Mouse (Mus musculus) MEL (cell line): ENCODE measurements around the gene Ebf3. TPM values are rescaled to one million over a fixed set of nuclear protein-coding genes. Genes with fewer than 3 reads are reported as not detected.

Experiments used
- DNase-seq: peaks from one replicate; pipeline ENCODE4 v3.0.0; 2011; ENCODE audit warnings: low read depth, low spot score
- H3K27ac ChIP-seq: 2 replicates; pipeline ENCODE4 v1.5.1; 2012; ENCODE audit warnings: low read depth, mild to moderate bottlenecking, control low read depth, low read length, moderate library complexity; ENCODE audit not compliant: control insufficient read depth
- H3K27me3 ChIP-seq, 2 experiments: fragments of 150-350 bp in 1 of 2; sonication (generic) in 1 of 2; 2 replicates each; pipeline ENCODE4 v1.6.1; 2012; ENCODE audit warnings: low read length in 2 of 2, mild to moderate bottlenecking in 2 of 2, improper control_type of control experiment in 1 of 2, moderate library complexity in 1 of 2; ENCODE audit not compliant: insufficient read depth in 2 of 2, control insufficient read depth in 1 of 2
- H3K36me3 ChIP-seq, 2 experiments: 2 replicates each; pipeline ENCODE4 v1.6.1; 2012 to 2014; ENCODE audit warnings: low read length in 2 of 2, improper control_type of control experiment in 1 of 2, inconsistent platforms in 1 of 2, mild to moderate bottlenecking in 1 of 2; ENCODE audit not compliant: insufficient read depth in 2 of 2, control insufficient read depth in 1 of 2
- H3K4me1 ChIP-seq, 2 experiments: fragments of 150-350 bp in 1 of 2; sonication (generic) in 1 of 2; 2 replicates each; pipeline ENCODE4 v1.6.1; 2012; ENCODE audit warnings: low read length in 2 of 2, improper control_type of control experiment in 1 of 2, mild to moderate bottlenecking in 1 of 2; ENCODE audit not compliant: insufficient read depth in 2 of 2, control insufficient read depth in 1 of 2
- H3K4me3 ChIP-seq, 2 experiments: fragments of 150-350 bp in 1 of 2; sonication (generic) in 1 of 2; 2 replicates each; pipeline ENCODE4 v1.5.1; 2012; ENCODE audit warnings: low read depth in 2 of 2, low read length in 2 of 2, mild to moderate bottlenecking in 2 of 2, moderate library complexity in 2 of 2, control low read depth in 1 of 2, improper control_type of control experiment in 1 of 2; ENCODE audit not compliant: control insufficient read depth in 1 of 2, insufficient read depth in 1 of 2
- H3K79me2 ChIP-seq: 2 replicates; pipeline ENCODE4 v1.6.1; 2012; ENCODE audit warnings: mild to moderate bottlenecking, low read length, moderate library complexity; ENCODE audit not compliant: control insufficient read depth, poor library complexity, insufficient read depth
- H3K9ac ChIP-seq: 2 replicates; pipeline ENCODE4 v1.6.1; 2012; ENCODE audit warnings: low read depth, mild to moderate bottlenecking, control low read depth, low read length, moderate library complexity; ENCODE audit not compliant: control insufficient read depth, poor library complexity, severe bottlenecking
- H3K9me3 ChIP-seq: fragments of 150-350 bp; sonication (generic); replicated peaks from 2 replicates; pipeline ENCODE4 v1.6.1; 2012; ENCODE audit warnings: mild to moderate bottlenecking, low read length, improper control_type of control experiment, moderate library complexity; ENCODE audit not compliant: insufficient read depth
- BHLHE40 ChIP-seq: IDR thresholded peaks from 2 replicates; pipeline ENCODE4 v1.6.1; 2012; ENCODE audit warnings: low read depth, mild to moderate bottlenecking, inconsistent platforms, low read length, improper control_type of control experiment, borderline replicate concordance
- CHD1 ChIP-seq: IDR thresholded peaks from 2 replicates; pipeline ENCODE4 v1.6.1; 2012; ENCODE audit warnings: low read depth, mild to moderate bottlenecking, inconsistent platforms, low read length, improper control_type of control experiment
- CTCF ChIP-seq, 3 experiments: IDR thresholded peaks in 2 of 3; conservative IDR thresholded peaks in 1 of 3; 2 replicates each; pipeline ENCODE4 v1.5.1; 2011 to 2012; ENCODE audit warnings: low read length in 3 of 3, low read depth in 2 of 3, mild to moderate bottlenecking in 2 of 3, improper control_type of control experiment in 1 of 3, inconsistent platforms in 1 of 3, mixed read lengths in 1 of 3, moderate library complexity in 1 of 3; ENCODE audit not compliant: control insufficient read depth in 1 of 3, insufficient read depth in 1 of 3, poor library complexity in 1 of 3, severe bottlenecking in 1 of 3
- E2F4 ChIP-seq: IDR thresholded peaks from 2 replicates; pipeline ENCODE4 v1.6.1; 2011; ENCODE audit warnings: low read depth, low read length, improper control_type of control experiment, borderline replicate concordance
- ELF1 ChIP-seq: IDR thresholded peaks from 2 replicates; pipeline ENCODE4 v1.6.1; 2014; ENCODE audit warnings: low read depth, mild to moderate bottlenecking, inconsistent platforms, low read length, improper control_type of control experiment, moderate library complexity
- EP300 ChIP-seq, 2 experiments: IDR thresholded peaks; 2 replicates each; pipeline ENCODE4 v1.6.1; 2011; ENCODE audit warnings: improper control_type of control experiment in 2 of 2, low read length in 2 of 2, low read depth in 1 of 2, mild to moderate bottlenecking in 1 of 2
- JUND ChIP-seq: IDR thresholded peaks from 2 replicates; pipeline ENCODE4 v1.6.1; 2011; ENCODE audit warnings: low read depth, mild to moderate bottlenecking, improper control_type of control experiment, low read length
- KAT2A ChIP-seq: conservative IDR thresholded peaks from 2 replicates; pipeline ENCODE4 v1.6.1; 2012; ENCODE audit warnings: low read depth, low read length, improper control_type of control experiment, inconsistent platforms
- MAFK ChIP-seq: IDR thresholded peaks from 2 replicates; pipeline ENCODE4 v1.6.1; 2011; ENCODE audit warnings: low read depth, mild to moderate bottlenecking, low read length, improper control_type of control experiment, borderline replicate concordance
- MAX ChIP-seq: IDR thresholded peaks from 2 replicates; pipeline ENCODE4 v1.6.1; 2011; ENCODE audit warnings: low read length, improper control_type of control experiment
- MYC ChIP-seq: IDR thresholded peaks from 2 replicates; pipeline ENCODE4 v1.6.1; 2011; ENCODE audit warnings: low read depth, mild to moderate bottlenecking, low read length, improper control_type of control experiment, moderate library complexity
- NRF1 ChIP-seq: IDR thresholded peaks from 2 replicates; pipeline ENCODE4 v1.6.1; 2014; ENCODE audit warnings: low read depth, mild to moderate bottlenecking, inconsistent platforms, low read length, improper control_type of control experiment, moderate library complexity; ENCODE audit not compliant: poor library complexity, insufficient read depth, severe bottlenecking
- POLR2A ChIP-seq, 2 experiments: IDR thresholded peaks; 2 replicates each; pipeline ENCODE4 v1.6.1; 2011 to 2012; ENCODE audit warnings: low read length in 2 of 2, mild to moderate bottlenecking in 2 of 2, control low read depth in 1 of 2, improper control_type of control experiment in 1 of 2, low read depth in 1 of 2, moderate library complexity in 1 of 2; ENCODE audit not compliant: control insufficient read depth in 1 of 2, insufficient read depth in 1 of 2, poor library complexity in 1 of 2
- POLR2AphosphoS2 ChIP-seq: IDR thresholded peaks from 2 replicates; pipeline ENCODE4 v1.6.1; 2011; ENCODE audit warnings: low read length, improper control_type of control experiment
- SIN3A ChIP-seq: IDR thresholded peaks from 2 replicates; pipeline ENCODE4 v1.6.1; 2012; ENCODE audit warnings: low read length, improper control_type of control experiment, inconsistent platforms
- TAL1 ChIP-seq: IDR thresholded peaks from 2 replicates; pipeline ENCODE4 v1.6.1; 2012; ENCODE audit warnings: mild to moderate bottlenecking, inconsistent platforms, low read length, moderate library complexity, mixed read lengths
- TBP ChIP-seq: IDR thresholded peaks from 2 replicates; pipeline ENCODE4 v1.8.0; 2011; ENCODE audit warnings: low read depth, low read length, improper control_type of control experiment
- TCF12 ChIP-seq: IDR thresholded peaks from 2 replicates; pipeline ENCODE4 v1.6.1; 2014; ENCODE audit warnings: low read depth, mild to moderate bottlenecking, inconsistent platforms, low read length, improper control_type of control experiment, moderate library complexity
- UBTF ChIP-seq: IDR thresholded peaks from 2 replicates; pipeline ENCODE4 v1.6.1; 2012; ENCODE audit warnings: low read depth, mild to moderate bottlenecking, inconsistent platforms, low read length, improper control_type of control experiment, moderate library complexity, borderline replicate concordance; ENCODE audit not compliant: insufficient read depth
- ZMIZ1 ChIP-seq: IDR thresholded peaks from 2 replicates; pipeline ENCODE4 v1.6.1; 2012; ENCODE audit warnings: low read depth, mild to moderate bottlenecking, inconsistent platforms, low read length, improper control_type of control experiment, moderate library complexity
- polyA plus RNA-seq, 2 experiments: library from polyadenylated mRNA; stranded (reverse) in 1 of 2; unstranded in 1 of 2; fragments of >175 nt in 1 of 2; fragments of >200 nt in 1 of 2; gene quantifications; 2 replicates each; pipeline versions ENCODE4 v1.2.1 to v1.2.4; 2012; ENCODE audit warnings: low replicate concordance in 2 of 2, low read depth in 1 of 2; ENCODE audit not compliant: insufficient read length in 2 of 2, insufficient read depth in 1 of 2, missing spikeins in 1 of 2
- total RNA-seq: library from RNA; depleted of rRNA; stranded (reverse); fragments of 300-350 nt; gene quantifications from 2 replicates; pipeline ENCODE4 v1.2.3, GENCODE M21; 2012; rRNA removed

The Ebf3 gene
- total RNA-seq (not detected in 2 replicates), polyA plus RNA-seq (not detected)

DNA sequence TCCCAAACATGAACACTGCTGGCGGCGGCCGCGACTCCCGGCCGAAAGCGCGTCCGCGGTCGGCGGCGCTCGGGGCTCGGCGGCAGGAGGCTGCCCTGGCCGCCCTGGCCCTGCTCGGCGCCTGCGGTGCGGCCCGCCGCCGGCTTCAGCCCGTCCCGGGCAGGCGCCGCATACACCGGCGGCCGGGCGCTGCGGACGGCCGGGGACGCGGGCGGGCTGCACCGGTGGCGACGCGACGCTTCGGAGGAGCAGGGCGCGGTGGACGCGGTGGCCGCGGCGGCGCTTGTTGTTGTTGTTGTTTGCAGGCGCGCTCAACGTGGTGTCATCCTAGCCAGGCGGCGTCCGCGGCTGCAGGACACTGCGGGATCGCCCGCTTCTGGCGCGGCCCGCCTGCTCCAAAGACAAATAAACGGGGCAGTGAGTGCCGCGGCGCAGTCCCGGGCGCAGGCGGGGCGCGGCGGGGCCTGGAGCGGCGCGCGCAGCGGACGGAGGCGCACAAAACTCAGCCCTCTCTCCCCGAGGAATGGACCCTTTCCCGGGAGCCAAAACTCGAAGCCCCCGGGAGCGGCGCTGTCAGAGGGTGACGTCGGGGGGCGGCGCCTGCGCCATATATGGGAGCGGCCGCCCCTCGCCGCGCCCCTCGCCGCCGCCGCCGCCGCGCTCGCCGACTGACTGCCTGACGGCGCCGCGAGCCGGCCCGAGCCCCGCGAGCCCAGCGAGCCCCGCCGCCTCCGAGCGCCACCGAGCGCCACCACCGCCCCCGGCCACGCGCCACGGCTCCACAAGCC lies at the start of gene Ebf3:
TSS of gene Ebf3 (minus strand) at position 542 of the 788 bp plus-strand sequence.
- no peak for DNase-seq
- Histone ChIP-seq H3K9ac (no peak within 1 kb of the TSS), H3K4me1 (no peaks in the 10 kb centered on the region), H3K9me3 (no peaks in the 10 kb centered on the region), H3K27me3 (no peaks in the 10 kb centered on the region), H3K27ac (no peak within 1 kb of the TSS)
- no peak for TF ChIP-seq ELF1
- TF ChIP-seq CHD1: no peak
- TF ChIP-seq TBP: no peak
- no peak for TF ChIP-seq NRF1
- TF ChIP-seq POLR2AphosphoS2: no peak
- no peak for TF ChIP-seq CTCF (IDR thresholded peaks at IDR 0.05 in 2 of 3, conservative IDR thresholded peaks at IDR 0.05 in 1 of 3; ENCODE audit: control insufficient read depth in 1 of 3, insufficient read depth in 1 of 3, low read depth in 2 of 3, low read length in 3 of 3, poor library complexity in 1 of 3, severe bottlenecking in 1 of 3)
- TF ChIP-seq MYC: no peak
- TF ChIP-seq SIN3A: no peak
- no peak for TF ChIP-seq UBTF
- TF ChIP-seq TAL1: no peak
- TF ChIP-seq MAFK: no peak
- no peak for TF ChIP-seq KAT2A
- TF ChIP-seq EP300 (IDR thresholded peaks at IDR 0.05; ENCODE audit: low read depth in 1 of 2, low read length in 2 of 2): no peak
- TF ChIP-seq BHLHE40: no peak
- TF ChIP-seq ZMIZ1: no peak
- TF ChIP-seq MAX: no peak
- TF ChIP-seq, all 39 proteins: peak for 0
- no peaks in the 10 kb centered on the region for H3K36me3 ChIP-seq
- H3K79me2 ChIP-seq: no peaks in the 10 kb centered on the region
- H3K4me3 ChIP-seq: no peak within 1 kb of the TSS

GRCm38 (mm10) chr7:137346860-137347259 lies 32.6 kb upstream of the Ebf3 start:
- H3K9me3 ChIP-seq: no peaks in the 10 kb centered on the region
- no peak overlapping the region for H3K27ac ChIP-seq
- no peaks in the 10 kb centered on the region for H3K4me1 ChIP-seq
- no peak overlapping the region for H3K9ac ChIP-seq
- no peak for DNase-seq
- H3K27me3 ChIP-seq: no peaks in the 10 kb centered on the region
- no peaks in the 10 kb centered on the region for H3K36me3 ChIP-seq
- no peak for TF ChIP-seq KAT2A
- no peak for TF ChIP-seq ELF1
- no peak for TF ChIP-seq JUND
- no peak for TF ChIP-seq E2F4
- no peak for TF ChIP-seq TCF12
- TF ChIP-seq POLR2A (IDR thresholded peaks at IDR 0.05; ENCODE audit: control insufficient read depth in 1 of 2, insufficient read depth in 1 of 2, low read depth in 1 of 2, low read length in 2 of 2, poor library complexity in 1 of 2): no peak
- TF ChIP-seq TBP: no peak
- H3K4me3 ChIP-seq: no peak overlapping the region
- no peaks in the 10 kb centered on the region for H3K79me2 ChIP-seq
